Mouse (Mus musculus): Measurements from ENCODE around the gene Hnrnph3. TPM values are rescaled to one million over a fixed set of nuclear protein-coding genes. Genes with fewer than 3 reads are reported as not detected.
A peak's percentile ranks its signal among the peaks of the same experiment; 100 is the strongest.

Gene Hnrnph3
- total and polyA plus RNA-seq, 3 experiments, result 18.0 to 34.5 (median 33.5) TPM

- H3K27ac ChIP-seq, result peak within 1 kb of the TSS; percentile 87
- no peaks in the 10 kb centered on the region for H3K36me3 ChIP-seq (ENCODE audit: control insufficient read depth, insufficient read depth, low read length)
- H3K4me3 ChIP-seq, result peak within 1 kb of the TSS; percentile 92
- H3K9ac ChIP-seq (ENCODE audit: low read depth, low read length), result peak within 1 kb of the TSS; percentile 94
- peak; percentile 88 to 91 for DNase-seq
- no peaks in the 10 kb centered on the region for H3K27me3 ChIP-seq (ENCODE audit: control insufficient read depth, insufficient read depth, low read length)
- peaks cover 2% of the 10 kb centered on the region for H3K4me1 ChIP-seq (ENCODE audit: control insufficient read depth, insufficient read depth, low read length)
- under 1% methylated on average over 77 of the region's 77 CpGs for WGBS
- intact Hi-C loops (cut with DNase I), result loop anchor here (1.0 to 5.0 kb wide), 4 partner anchors 34 to 113 kb away; no protein-coding TSS in a partner anchor
- H3K79me2 ChIP-seq (replicated peaks; ENCODE audit: control insufficient read depth, insufficient read depth, low read length), result no peaks in the 10 kb centered on the region
- TF ChIP-seq EP300 (IDR thresholded peaks at IDR 0.05; ENCODE audit: insufficient read depth, low read depth, low read length), result no peak
- TF ChIP-seq POLR2A (IDR thresholded peaks at IDR 0.05; ENCODE audit: insufficient read depth, low read depth, low read length), result 0 out of 2 replicates have a peak, but pooled peaks have one; percentile 16
- peak; percentile 95 for TF ChIP-seq CTCF (IDR thresholded peaks at IDR 0.05)
These were observed 43.7 kb downstream of the Hnrnph3 start, which contains the start of gene Rufy2 for GRCm38 (mm10) chr10:62980039-62980954. TSS of gene Rufy2 (plus strand) at chr10:62980223.

GRCm38 (mm10) chr10:62979667-62980038, 44.4 kb downstream of the Hnrnph3 start:
- intact Hi-C loops (cut with DNase I), result loop anchor here (1.0 to 5.0 kb wide), 4 partner anchors 33 to 112 kb away; no protein-coding TSS in a partner anchor
- TF ChIP-seq CTCF (IDR thresholded peaks at IDR 0.05) (no peak), POLR2A (IDR thresholded peaks at IDR 0.05; ENCODE audit: insufficient read depth, low read depth, low read length) (no peak), EP300 (IDR thresholded peaks at IDR 0.05; ENCODE audit: insufficient read depth, low read depth, low read length) (no peak)
- Histone ChIP-seq H3K9ac (ENCODE audit: low read depth, low read length) (peak overlapping the region; percentile 55), H3K27ac (peak overlapping the region; percentile 87; the same call in 1 of the 2 replicates), H3K4me1 (ENCODE audit: control insufficient read depth, insufficient read depth, low read length) (peaks cover 2% of the 10 kb centered on the region), H3K36me3 (ENCODE audit: control insufficient read depth, insufficient read depth, low read length) (no peaks in the 10 kb centered on the region), H3K27me3 (ENCODE audit: control insufficient read depth, insufficient read depth, low read length) (no peaks in the 10 kb centered on the region), H3K79me2 (replicated peaks; ENCODE audit: control insufficient read depth, insufficient read depth, low read length) (no peaks in the 10 kb centered on the region), H3K4me3 (peak overlapping the region; percentile 92)
- 17% methylated on average over 10 of the region's 10 CpGs for WGBS
- no peak for DNase-seq

GRCm38 (mm10) chr10:62971821-62972220, 52.2 kb downstream of the Hnrnph3 start:
- H3K9ac ChIP-seq (ENCODE audit: low read depth, low read length), result no peak overlapping the region
- no peak overlapping the region for H3K4me3 ChIP-seq
- H3K27ac ChIP-seq, result no peak overlapping the region
- no peaks in the 10 kb centered on the region for H3K79me2 ChIP-seq (replicated peaks; ENCODE audit: control insufficient read depth, insufficient read depth, low read length)
- no peak for DNase-seq
- no peaks in the 10 kb centered on the region for H3K36me3 ChIP-seq (ENCODE audit: control insufficient read depth, insufficient read depth, low read length)
- 78% methylated on average over 16 of the region's 16 CpGs for WGBS
- intact Hi-C loops (cut with DNase I), result no loop called here
- H3K4me1 ChIP-seq (ENCODE audit: control insufficient read depth, insufficient read depth, low read length), result no peaks in the 10 kb centered on the region
- H3K27me3 ChIP-seq (ENCODE audit: control insufficient read depth, insufficient read depth, low read length), result no peaks in the 10 kb centered on the region
- no peak for TF ChIP-seq EP300 (IDR thresholded peaks at IDR 0.05; ENCODE audit: insufficient read depth, low read depth, low read length)
- no peak for TF ChIP-seq POLR2A (IDR thresholded peaks at IDR 0.05; ENCODE audit: insufficient read depth, low read depth, low read length)
- no peak for TF ChIP-seq CTCF (IDR thresholded peaks at IDR 0.05)

- Histone ChIP-seq H3K27ac (no peak overlapping the region), H3K4me1 (ENCODE audit: control insufficient read depth, insufficient read depth, low read length) (no peaks in the 10 kb centered on the region), H3K27me3 (ENCODE audit: control insufficient read depth, insufficient read depth, low read length) (no peaks in the 10 kb centered on the region), H3K9ac (ENCODE audit: low read depth, low read length) (no peak overlapping the region), H3K4me3 (no peak overlapping the region), H3K36me3 (ENCODE audit: control insufficient read depth, insufficient read depth, low read length) (no peaks in the 10 kb centered on the region), H3K79me2 (replicated peaks; ENCODE audit: control insufficient read depth, insufficient read depth, low read length) (no peaks in the 10 kb centered on the region)
- DNase-seq, result no peak
- 96% methylated on average over 15 of the region's 15 CpGs for WGBS
- intact Hi-C loops (cut with DNase I), result no loop called here
- TF ChIP-seq POLR2A (IDR thresholded peaks at IDR 0.05; ENCODE audit: insufficient read depth, low read depth, low read length), result no peak
- TF ChIP-seq EP300 (IDR thresholded peaks at IDR 0.05; ENCODE audit: insufficient read depth, low read depth, low read length), result no peak
These were observed 57.7 kb downstream of the Hnrnph3 start for GRCm38 (mm10) chr10:62966291-62966690.

GRCm38 (mm10) chr10:62965796-62966195, 58.2 kb downstream of the Hnrnph3 start:
- no peaks in the 10 kb centered on the region for H3K27me3 ChIP-seq (ENCODE audit: control insufficient read depth, insufficient read depth, low read length)
- no peaks in the 10 kb centered on the region for H3K4me1 ChIP-seq (ENCODE audit: control insufficient read depth, insufficient read depth, low read length)
- H3K79me2 ChIP-seq (replicated peaks; ENCODE audit: control insufficient read depth, insufficient read depth, low read length), result no peaks in the 10 kb centered on the region
- DNase-seq, result no peak
- intact Hi-C loops (cut with DNase I), result no loop called here
- H3K4me3 ChIP-seq, result no peak overlapping the region
- H3K9ac ChIP-seq (ENCODE audit: low read depth, low read length), result no peak overlapping the region
- 92% methylated on average over 11 of the region's 11 CpGs for WGBS
- TF ChIP-seq EP300 (IDR thresholded peaks at IDR 0.05; ENCODE audit: insufficient read depth, low read depth, low read length), result no peak
- H3K27ac ChIP-seq, result no peak overlapping the region
- no peaks in the 10 kb centered on the region for H3K36me3 ChIP-seq (ENCODE audit: control insufficient read depth, insufficient read depth, low read length)

Other genes starting within 250 kb of the Hnrnph3 start
- gene Ccar1, start 231.9 kb downstream of the Hnrnph3 start, total RNA-seq (2021), result 10 to 100 TPM; 39.6 to 52.7 TPM
- 34.3 and 56.1 TPM in 2 replicates for gene Ccar1, start 231.9 kb downstream of the Hnrnph3 start, polyA plus RNA-seq (2012; rRNA removed)
- gene Tet1, start 115.2 kb downstream of the Hnrnph3 start, total RNA-seq (2021), result 1 to 10 TPM; 5.3 to 6.6 TPM
- 2.3 and 3.9 TPM in 2 replicates for gene Tet1, start 115.2 kb downstream of the Hnrnph3 start, polyA plus RNA-seq (2012; rRNA removed)
- 10 to 100 TPM; 20.4 to 27.1 TPM for gene Slc25a16, start 103.6 kb downstream of the Hnrnph3 start, total RNA-seq (2021)
- 21.7 and 35.8 TPM in 2 replicates for gene Slc25a16, start 103.6 kb downstream of the Hnrnph3 start, polyA plus RNA-seq (2012; rRNA removed)
- under 1 TPM; 0.29 to 0.68 TPM for gene Dna2, start 77.2 kb downstream of the Hnrnph3 start, total RNA-seq (2021)
- gene Dna2, start 77.2 kb downstream of the Hnrnph3 start, polyA plus RNA-seq (2012; rRNA removed), result 0.84 and 1.8 TPM in 2 replicates
- 1 to 10 TPM; 7.3 to 9.6 TPM for gene Rufy2, start 44.0 kb downstream of the Hnrnph3 start, total RNA-seq (2021)
- gene Rufy2, start 44.0 kb downstream of the Hnrnph3 start, polyA plus RNA-seq (2012; rRNA removed), result 2.5 and 4.4 TPM in 2 replicates
- gene Pbld2, start 98 bp upstream of the Hnrnph3 start, total RNA-seq (2021), result 1 to 10 TPM; 7.6 to 9.9 TPM
- gene Pbld2, start 98 bp upstream of the Hnrnph3 start, polyA plus RNA-seq (2012; rRNA removed), result 0.98 and 2.1 TPM in 2 replicates
- gene Pbld1, start 35.9 kb upstream of the Hnrnph3 start, total RNA-seq (2021), result 1 to 10 TPM in 1 of 2 experiments, under 1 TPM in 1; 0.89 to 1.5 TPM
- 1.0 and 1.2 TPM in 2 replicates for gene Pbld1, start 35.9 kb upstream of the Hnrnph3 start, polyA plus RNA-seq (2012; rRNA removed)
- gene Atoh7, start 75.4 kb upstream of the Hnrnph3 start, total RNA-seq (2021), result not detected
- gene Atoh7, start 75.4 kb upstream of the Hnrnph3 start, polyA plus RNA-seq (2012; rRNA removed), result not detected in 2 replicates
- gene Mypn, start 179.7 kb upstream of the Hnrnph3 start, total RNA-seq (2021), result 100 to 1,000 TPM in 1 of 2 experiments, 10 to 100 TPM in 1; 96.6 to 110 TPM
- 32.1 and 43.5 TPM in 2 replicates for gene Mypn, start 179.7 kb upstream of the Hnrnph3 start, polyA plus RNA-seq (2012; rRNA removed)
- 10 to 100 TPM; 30.2 to 32.3 TPM for gene Herc4, start 219.6 kb upstream of the Hnrnph3 start, total RNA-seq (2021)
- 13.1 and 28.8 TPM in 2 replicates for gene Herc4, start 219.6 kb upstream of the Hnrnph3 start, polyA plus RNA-seq (2012; rRNA removed)

All from heart, adult 2 months (tissue).